Mouse (Mus musculus): ENCODE results near the gene Tcf7l1.

- no peak for TF ChIP-seq POLR2A (IDR thresholded peaks at IDR 0.05; ENCODE audit: borderline replicate concordance, control insufficient read depth, low read depth, low read length)
- no peak for TF ChIP-seq CTCF (IDR thresholded peaks at IDR 0.05; ENCODE audit: control insufficient read depth, insufficient read depth, low read length)
Measured at GRCm38 (mm10) chr6:72598791-72599557, 190.1 kb downstream of the Tcf7l1 start.

All from bone marrow, adult 2 months (tissue).